Mouse (Mus musculus) heart, embryonic 15.5 days (tissue): ENCODE data around the gene Itpr3. TPM values are rescaled to one million over a fixed set of nuclear protein-coding genes. Genes with fewer than 3 reads are reported as not detected.

Experiments
- ATAC-seq: fragments of 200-750 bp; cut with Nextera tagmentation; replicated peaks from 2 replicates; pipeline ENCODE4 v1.8.0; 2017; ENCODE audit warnings: low read depth, moderate TSS enrichment; ENCODE audit not compliant: insufficient number of reproducible peaks, insufficient read depth, low FRiP score
- H3K27ac ChIP-seq: fragments of 300-500 bp; sonication (generic); 2 replicates; pipeline ENCODE4 v1.5.1; 2015; ENCODE audit warnings: mild to moderate bottlenecking, inconsistent platforms
- H3K27me3 ChIP-seq: fragments of 300-500 bp; sonication (generic); 2 replicates; pipeline ENCODE4 v1.6.1; 2015; ENCODE audit warnings: inconsistent platforms
- H3K36me3 ChIP-seq: fragments of 300-500 bp; sonication (generic); 2 replicates; pipeline ENCODE4 v1.6.1; 2015; ENCODE audit warnings: mild to moderate bottlenecking, inconsistent platforms
- H3K4me1 ChIP-seq: fragments of 300-500 bp; sonication (generic); replicated peaks from 2 replicates; pipeline ENCODE4 v1.6.1; 2015; ENCODE audit warnings: inconsistent platforms
- H3K4me2 ChIP-seq: fragments of 300-500 bp; sonication (generic); 2 replicates; pipeline ENCODE4 v1.6.1; 2015; ENCODE audit warnings: inconsistent platforms, mild to moderate bottlenecking, moderate library complexity
- H3K4me3 ChIP-seq: fragments of 300-500 bp; sonication (generic); 2 replicates; pipeline ENCODE4 v1.5.1; 2015; ENCODE audit warnings: mild to moderate bottlenecking, inconsistent platforms
- H3K9ac ChIP-seq: fragments of 300-500 bp; sonication (generic); 2 replicates; pipeline ENCODE4 v1.6.1; 2015; ENCODE audit warnings: mild to moderate bottlenecking, inconsistent platforms
- H3K9me3 ChIP-seq: fragments of 300-500 bp; sonication (generic); replicated peaks from 2 replicates; pipeline ENCODE4 v1.6.1; 2016; ENCODE audit warnings: inconsistent platforms
- WGBS: fragments of 180-500 bp; shearing (Covaris S2); methylation state at CpG from one replicate; pipeline ENCODE4 v1.1.7; 2015; ENCODE audit warnings: mixed read lengths; 5-methylcytosine and 5-hydroxymethylcytosine counted together
- polyA plus RNA-seq: library from polyadenylated mRNA; unstranded; fragments of >200 nt; fragmentation: Nextera tagmentation; extraction: Ambion mirVana; gene quantifications from 2 replicates; pipeline ENCODE4 v1.2.1, GENCODE M21; 2015

Gene Itpr3
- polyA plus RNA-seq, 1 experiment from 2014 or later, result 1.4 TPM

DNA sequence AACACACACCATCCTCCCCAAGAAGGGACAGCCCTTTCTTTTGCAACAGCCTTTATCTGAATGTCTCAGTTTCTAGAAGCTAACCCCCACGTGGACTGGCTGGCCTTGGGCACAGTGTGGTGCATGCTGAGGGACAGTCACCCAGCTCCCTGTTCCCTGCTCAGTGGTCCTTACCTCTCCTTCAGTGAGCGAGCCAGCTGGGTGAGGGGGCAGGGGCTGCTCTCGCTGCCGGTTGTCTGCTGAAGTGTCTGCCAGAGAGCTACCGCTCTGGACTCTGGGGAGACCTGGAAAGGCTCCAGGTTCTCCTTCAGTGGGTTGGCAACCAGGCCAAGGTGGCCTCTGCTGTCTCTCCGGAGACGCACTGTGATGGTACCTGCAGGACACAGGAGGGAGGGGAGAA lies 93.8 kb downstream of the Itpr3 start:
- ATAC-seq, result no peak
- Histone ChIP-seq H3K36me3 (no peaks in the 10 kb centered on the region), H3K9ac (peak overlapping the region; percentile 14; the same call in 1 of the 2 replicates), H3K4me1 (peaks cover 46% of the 10 kb centered on the region), H3K27ac (no peak overlapping the region), H3K4me3 (no peak overlapping the region), H3K4me2 (no peak overlapping the region), H3K27me3 (peaks cover 23% of the 10 kb centered on the region; the same call in 1 of the 2 replicates), H3K9me3 (no peaks in the 10 kb centered on the region)
- 51% methylated on average over 7 of the region's 7 CpGs for WGBS

DNA sequence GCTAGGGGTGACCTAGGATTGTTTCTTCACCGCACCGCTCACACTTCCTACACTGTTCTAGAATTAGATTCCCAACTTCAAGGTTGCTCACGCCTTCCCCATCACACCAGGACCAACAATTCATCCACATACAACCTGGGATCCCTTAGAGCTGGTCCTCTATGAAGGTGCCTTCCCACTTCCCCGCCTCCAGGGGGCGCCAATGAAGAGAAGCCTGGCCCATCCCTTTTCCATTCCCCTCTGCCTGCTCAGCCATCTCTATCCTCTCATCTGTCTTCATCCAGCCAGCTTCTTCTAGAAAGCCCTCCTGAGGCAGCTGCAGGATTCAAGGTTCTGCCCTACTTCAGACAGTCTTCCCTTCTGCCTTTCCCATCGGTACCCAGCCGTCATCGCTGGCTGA lies 94.3 kb downstream of the Itpr3 start:
- ATAC-seq, result no peak
- Histone ChIP-seq H3K4me2 (no peak overlapping the region), H3K9ac (no peak overlapping the region), H3K4me3 (no peak overlapping the region), H3K27me3 (peaks cover 20% of the 10 kb centered on the region; the same call in 1 of the 2 replicates), H3K9me3 (no peaks in the 10 kb centered on the region), H3K27ac (no peak overlapping the region), H3K4me1 (peaks cover 43% of the 10 kb centered on the region), H3K36me3 (no peaks in the 10 kb centered on the region)
- WGBS, result 70% methylated on average over 8 of the region's 8 CpGs

DNA sequence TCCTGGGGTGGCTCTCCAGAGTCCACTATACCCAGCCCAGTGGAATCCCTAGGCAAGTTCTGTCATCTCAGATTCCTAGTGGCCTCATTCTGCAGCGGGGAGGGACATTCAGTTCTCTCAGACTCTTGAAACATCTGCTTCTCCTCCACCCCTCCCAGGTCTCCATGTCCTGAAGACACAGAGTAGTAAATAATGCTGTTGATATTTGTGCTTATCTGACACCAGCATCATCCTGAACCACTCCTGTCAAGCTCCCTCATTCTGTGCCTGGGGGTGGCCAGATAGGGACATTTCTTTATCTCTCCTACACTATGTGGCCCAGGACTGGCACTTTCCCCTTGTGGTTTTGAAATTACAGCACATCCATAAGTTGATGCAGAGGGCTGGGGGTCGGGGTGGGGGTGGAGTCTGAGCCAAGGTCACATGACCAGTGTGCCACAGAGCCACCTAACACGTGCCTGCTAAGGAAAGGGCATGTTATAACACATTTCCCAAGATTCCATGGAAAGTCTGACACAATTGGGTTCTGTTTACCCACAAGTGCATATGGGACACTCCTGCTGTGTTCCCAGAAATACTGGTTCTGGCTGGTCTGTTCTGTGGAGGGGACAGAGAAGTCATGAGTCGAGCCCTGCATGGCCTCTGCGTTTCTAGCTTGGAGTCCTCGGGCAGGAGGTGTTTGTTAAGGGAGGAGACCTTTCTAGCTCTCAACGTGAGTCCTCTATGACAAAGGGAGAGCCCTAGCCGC lies 96.0 kb downstream of the Itpr3 start:
- no peak overlapping the region for H3K4me2 ChIP-seq
- peak overlapping the region; percentile 84 for H3K27ac ChIP-seq
- H3K9me3 ChIP-seq, result no peaks in the 10 kb centered on the region
- ATAC-seq, result no peak
- H3K9ac ChIP-seq, result no peak overlapping the region; the same call in 1 of the 2 replicates
- 0 out of 2 replicates have a peak, but pooled peaks cover 10% of the 10 kb centered on the region for H3K27me3 ChIP-seq
- H3K36me3 ChIP-seq, result no peaks in the 10 kb centered on the region
- peaks cover 43% of the 10 kb centered on the region for H3K4me1 ChIP-seq
- 53% methylated on average over 8 of the region's 8 CpGs for WGBS
- no peak overlapping the region for H3K4me3 ChIP-seq

DNA sequence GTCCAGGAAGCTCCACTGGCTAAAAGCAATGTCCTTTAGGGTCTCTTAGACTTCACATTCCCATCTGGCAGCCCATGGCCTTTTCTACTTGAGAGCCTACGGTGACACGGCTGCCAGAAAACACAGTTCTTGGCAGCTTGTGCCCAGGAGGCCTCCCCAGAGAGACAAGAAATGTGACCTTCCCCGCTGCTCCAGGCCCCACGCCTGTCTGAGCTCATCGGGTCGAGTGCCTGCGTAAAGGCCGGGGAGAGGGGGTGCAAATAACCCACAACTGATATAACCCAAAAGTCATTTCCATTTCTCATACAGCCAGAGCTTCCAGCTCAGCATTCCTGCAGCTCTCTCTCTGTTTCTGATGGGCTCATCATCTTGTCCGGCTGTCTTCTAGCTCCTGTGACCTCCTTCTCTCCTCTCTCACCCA lies 96.7 kb downstream of the Itpr3 start:
- Histone ChIP-seq H3K27ac (peak overlapping the region; percentile 84), H3K4me2 (no peak overlapping the region), H3K4me1 (peaks cover 49% of the 10 kb centered on the region), H3K27me3 (0 out of 2 replicates have a peak, but pooled peaks cover 10% of the 10 kb centered on the region), H3K9me3 (no peaks in the 10 kb centered on the region), H3K4me3 (no peak overlapping the region), H3K9ac (peak overlapping the region; percentile 22; the same call in 1 of the 2 replicates), H3K36me3 (no peaks in the 10 kb centered on the region)
- WGBS, result 28% methylated on average over 9 of the region's 9 CpGs
- ATAC-seq, result no peak

DNA sequence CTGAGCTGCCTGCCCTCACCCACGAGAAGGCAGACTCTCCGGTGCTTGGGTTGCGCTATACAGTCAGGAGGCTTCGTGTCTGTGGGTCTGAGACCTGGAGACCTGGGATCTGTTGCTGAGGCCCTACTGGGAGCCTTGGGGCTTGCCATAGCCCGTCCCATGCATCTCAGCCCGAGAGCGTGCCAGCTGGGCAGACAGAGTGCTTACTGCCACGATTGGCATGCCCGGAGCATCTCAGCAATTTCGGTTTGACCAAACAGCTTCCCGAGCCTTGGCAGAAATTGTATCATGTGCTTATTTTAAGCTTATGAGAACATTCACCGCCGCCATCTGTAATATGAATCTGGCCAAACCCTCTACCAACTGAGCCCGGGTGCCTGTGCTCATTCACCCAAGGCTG lies 97.2 kb downstream of the Itpr3 start:
- Histone ChIP-seq H3K27me3 (0 out of 2 replicates have a peak, but pooled peaks cover 10% of the 10 kb centered on the region), H3K4me3 (no peak overlapping the region), H3K4me2 (no peak overlapping the region), H3K36me3 (no peaks in the 10 kb centered on the region), H3K9ac (0 out of 2 replicates have a peak overlapping the region, but pooled peaks have one; percentile 22), H3K9me3 (no peaks in the 10 kb centered on the region), H3K27ac (peak overlapping the region; percentile 84), H3K4me1 (peaks cover 49% of the 10 kb centered on the region)
- WGBS, result 72% methylated on average over 14 of the region's 14 CpGs
- ATAC-seq, result no peak

DNA sequence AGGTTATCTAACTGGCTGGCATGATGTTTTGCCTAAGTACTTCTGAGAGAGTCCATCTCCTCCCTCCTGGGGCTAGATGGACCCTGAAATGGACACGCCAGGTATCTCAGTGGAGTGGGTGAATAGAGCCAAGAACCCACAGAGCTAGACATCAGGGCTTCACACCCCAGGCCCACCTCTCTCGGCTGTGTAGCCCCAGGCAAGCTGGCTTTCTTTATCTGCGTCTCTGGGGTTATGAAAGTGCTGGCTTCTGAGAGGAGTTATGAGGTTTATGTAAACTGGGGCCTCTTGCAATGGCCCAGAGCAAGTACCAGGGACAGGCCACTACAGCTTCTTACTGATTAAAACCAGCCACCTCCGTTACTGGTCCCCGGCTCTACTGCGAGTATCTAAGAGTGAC lies 97.8 kb downstream of the Itpr3 start:
- H3K27me3 ChIP-seq, result 0 out of 2 replicates have a peak, but pooled peaks cover 7% of the 10 kb centered on the region
- no peak overlapping the region for H3K9ac ChIP-seq
- no peak overlapping the region for H3K4me2 ChIP-seq
- ATAC-seq, result no peak
- H3K27ac ChIP-seq, result no peak overlapping the region
- peaks cover 49% of the 10 kb centered on the region for H3K4me1 ChIP-seq
- H3K4me3 ChIP-seq, result no peak overlapping the region
- WGBS, result 69% methylated on average over 6 of the region's 6 CpGs
- no peaks in the 10 kb centered on the region for H3K36me3 ChIP-seq
- H3K9me3 ChIP-seq, result no peaks in the 10 kb centered on the region

DNA sequence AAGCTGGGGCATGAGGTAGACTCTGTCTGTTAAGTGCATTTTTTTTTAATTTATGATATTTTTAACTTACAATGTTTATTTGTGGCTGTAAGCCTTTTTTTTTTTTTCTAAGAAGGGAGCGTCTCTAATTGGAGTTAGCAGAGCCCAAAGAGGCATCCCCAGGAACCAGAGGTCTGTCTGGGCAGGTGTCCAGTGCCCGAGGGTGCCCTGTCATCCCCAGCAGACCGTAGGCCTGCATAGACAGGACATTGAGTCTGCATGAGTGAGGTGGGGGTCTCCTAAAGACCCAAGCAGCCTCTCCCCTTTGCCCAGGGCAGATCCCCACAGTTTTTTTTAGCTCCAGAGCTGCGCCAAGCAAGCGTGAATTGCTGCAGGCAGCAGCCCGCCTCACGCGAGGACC lies 98.6 kb downstream of the Itpr3 start:
- Histone ChIP-seq H3K4me1 (peaks cover 49% of the 10 kb centered on the region), H3K27ac (no peak overlapping the region), H3K9me3 (no peaks in the 10 kb centered on the region), H3K4me2 (no peak overlapping the region), H3K4me3 (no peak overlapping the region), H3K36me3 (no peaks in the 10 kb centered on the region), H3K9ac (no peak overlapping the region), H3K27me3 (0 out of 2 replicates have a peak, but pooled peaks cover 3% of the 10 kb centered on the region)
- no peak for ATAC-seq
- 80% methylated on average over 8 of the region's 8 CpGs for WGBS

DNA sequence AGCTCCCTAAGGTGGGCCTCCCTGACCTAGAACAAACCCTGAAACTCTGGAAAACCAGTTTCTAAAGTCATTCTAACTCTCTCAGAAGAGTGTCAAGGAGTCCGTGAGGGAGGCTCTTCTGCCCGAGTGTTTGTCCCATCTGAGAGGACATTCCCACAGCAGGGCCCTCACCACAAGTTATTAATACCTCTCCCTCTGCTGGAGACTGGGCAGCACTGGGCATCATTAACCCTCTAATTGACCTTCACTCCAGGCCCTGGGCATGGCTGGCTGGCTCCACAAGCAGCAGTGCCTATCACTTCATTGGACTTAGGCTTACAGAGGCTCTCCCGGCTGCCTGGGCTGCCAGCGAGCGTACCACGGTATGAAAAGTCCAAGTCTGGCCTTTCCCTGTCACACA lies 101.3 kb downstream of the Itpr3 start:
- H3K9me3 ChIP-seq, result no peaks in the 10 kb centered on the region
- ATAC-seq, result no peak
- H3K9ac ChIP-seq, result no peak overlapping the region
- H3K27me3 ChIP-seq, result no peaks in the 10 kb centered on the region
- no peaks in the 10 kb centered on the region for H3K36me3 ChIP-seq
- peaks cover 36% of the 10 kb centered on the region for H3K4me1 ChIP-seq
- no peak overlapping the region for H3K4me2 ChIP-seq
- peak overlapping the region; percentile 52 for H3K27ac ChIP-seq
- WGBS, result 63% methylated on average over 6 of the region's 6 CpGs
- H3K4me3 ChIP-seq, result no peak overlapping the region

DNA sequence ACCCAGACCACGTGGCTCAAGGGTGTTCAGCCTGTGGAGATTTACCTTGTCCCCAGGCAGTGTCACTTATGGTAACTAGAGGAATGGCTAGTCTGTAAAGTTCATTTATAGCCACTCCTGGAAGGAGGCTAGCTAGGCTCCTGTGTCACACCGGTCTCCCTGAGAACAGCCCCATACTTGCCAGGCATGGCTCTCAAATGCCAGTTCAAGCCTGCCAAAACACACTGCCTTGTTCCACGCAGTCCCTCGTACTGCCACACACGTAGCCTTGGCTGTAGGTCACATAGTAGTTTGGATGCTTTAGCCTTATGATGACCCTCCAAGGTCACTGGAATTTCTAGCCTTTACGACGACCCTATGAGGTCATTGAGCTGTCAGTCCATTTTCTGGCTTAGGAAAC lies 102.1 kb downstream of the Itpr3 start:
- 73% methylated on average over 7 of the region's 7 CpGs for WGBS
- no peak overlapping the region for H3K9ac ChIP-seq
- no peaks in the 10 kb centered on the region for H3K9me3 ChIP-seq
- no peak overlapping the region for H3K4me3 ChIP-seq
- ATAC-seq, result no peak
- H3K27me3 ChIP-seq, result 0 out of 2 replicates have a peak, but pooled peaks cover 3% of the 10 kb centered on the region
- H3K36me3 ChIP-seq, result no peaks in the 10 kb centered on the region
- peaks cover 29% of the 10 kb centered on the region for H3K4me1 ChIP-seq
- no peak overlapping the region; the same call in 1 of the 2 replicates for H3K27ac ChIP-seq
- no peak overlapping the region for H3K4me2 ChIP-seq

DNA sequence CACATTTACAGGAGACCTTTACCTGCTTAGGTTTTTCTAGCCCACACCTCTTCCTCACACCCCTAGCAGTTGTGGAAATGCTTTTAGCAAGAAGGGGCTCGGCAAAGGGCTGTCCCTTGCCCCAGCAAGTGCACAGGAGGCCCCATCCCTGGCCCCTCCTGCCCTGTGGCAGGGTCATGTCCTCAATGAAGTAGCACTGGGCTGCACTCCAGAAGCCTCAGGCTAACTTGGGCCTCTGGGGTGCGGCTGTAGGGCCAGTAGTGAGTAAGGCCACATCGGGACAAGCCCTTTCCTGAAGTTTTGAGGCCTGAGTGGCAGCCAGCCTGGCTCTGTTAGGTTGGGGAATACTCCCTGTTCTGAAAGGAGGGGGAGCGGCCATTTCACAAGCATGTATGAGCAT lies 103.8 kb downstream of the Itpr3 start:
- peak; percentile 70 for ATAC-seq
- 57% methylated on average over 4 of the region's 4 CpGs for WGBS
- peaks cover 22% of the 10 kb centered on the region for H3K4me1 ChIP-seq
- no peaks in the 10 kb centered on the region for H3K9me3 ChIP-seq
- no peak overlapping the region for H3K9ac ChIP-seq
- H3K36me3 ChIP-seq, result no peaks in the 10 kb centered on the region
- H3K27me3 ChIP-seq, result 0 out of 2 replicates have a peak, but pooled peaks cover 3% of the 10 kb centered on the region
- H3K4me3 ChIP-seq, result no peak overlapping the region
- no peak overlapping the region for H3K27ac ChIP-seq
- no peak overlapping the region for H3K4me2 ChIP-seq

DNA sequence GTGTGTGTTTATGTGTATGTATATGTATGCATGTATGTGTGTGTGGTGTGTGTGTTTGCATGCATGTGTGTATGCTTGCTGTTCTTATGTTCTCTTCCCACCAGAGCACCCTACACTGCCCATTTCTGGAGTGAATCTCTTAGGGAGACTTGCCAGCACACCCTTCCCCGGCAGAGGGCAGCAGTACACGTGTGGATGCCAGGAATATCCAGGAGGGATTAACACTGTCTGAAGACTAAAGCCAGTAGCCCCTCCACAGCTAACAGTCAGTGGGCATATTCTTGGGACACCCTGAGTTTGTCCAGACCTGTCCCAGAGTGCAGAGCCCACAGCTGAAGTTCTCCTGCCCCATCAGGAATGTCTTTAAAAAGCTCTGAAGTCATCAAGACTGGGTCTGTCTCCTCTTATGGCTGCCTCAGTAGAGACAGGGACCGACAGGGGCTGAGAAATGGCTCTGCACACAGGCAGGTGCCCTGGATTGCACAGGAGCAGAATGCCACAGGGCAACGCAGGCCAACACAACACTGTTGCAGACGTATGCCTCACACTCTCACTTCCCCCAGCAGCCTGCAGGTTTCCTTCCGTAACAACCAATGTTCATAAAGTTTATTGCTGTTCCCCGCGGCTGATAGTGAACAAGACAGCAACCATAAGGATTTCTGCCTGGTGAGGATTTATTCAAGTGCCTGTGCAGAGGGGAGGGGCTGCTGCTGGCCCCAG lies 108.1 kb downstream of the Itpr3 start:
- 55% methylated on average over 8 of the region's 8 CpGs for WGBS
- H3K27ac ChIP-seq, result no peak overlapping the region

More for the DNA sequence above, 108.1 kb downstream of the Itpr3 start:
- no peaks in the 10 kb centered on the region for H3K9me3 ChIP-seq
- ATAC-seq, result no peak
- no peaks in the 10 kb centered on the region for H3K36me3 ChIP-seq
- H3K4me3 ChIP-seq, result no peak overlapping the region
- no peak overlapping the region for H3K9ac ChIP-seq
- H3K4me2 ChIP-seq, result no peak overlapping the region
- peaks cover 14% of the 10 kb centered on the region for H3K4me1 ChIP-seq
- H3K27me3 ChIP-seq, result 0 out of 2 replicates have a peak, but pooled peaks cover 3% of the 10 kb centered on the region
